Comparison of ENCODE assay signal across 22 mouse cellular contexts in the genomic region with DNA sequence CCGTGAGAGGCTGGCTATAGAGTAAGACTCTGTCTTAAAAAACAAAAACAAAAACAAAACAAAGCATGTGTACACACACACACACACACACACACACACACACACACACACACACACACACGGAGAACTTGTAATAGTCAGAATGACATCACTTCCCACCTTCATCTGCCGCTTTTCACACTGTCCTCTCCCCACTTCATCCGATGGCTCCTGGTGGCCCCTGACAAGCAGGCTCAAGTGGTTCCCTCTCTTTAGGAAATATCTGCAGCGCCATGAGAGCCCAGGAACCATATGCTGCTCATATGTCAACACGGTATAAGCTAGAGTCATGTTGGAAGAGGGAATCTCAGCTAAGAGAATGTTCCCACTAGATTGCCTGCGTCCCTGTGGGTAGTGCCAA. TPM values are rescaled to one million over a fixed set of nuclear protein-coding genes. Genes with fewer than 3 reads are reported as not detected.
DNase-seq lines count a peak whose midpoint lies in the region; ATAC-seq and TF ChIP-seq lines count a peak whose summit lies in the region.
"Had no signal": no experiment of that assay in that cellular context is flagged by ENCODE, and none has a peak within 500 bp of the region (broad histone marks: within the 10 kb centered on the region; RNA-seq: fewer than 3 reads in every experiment).

No protein-coding gene starts in this region.

- no peaks in the 10 kb centered on the region for H3K27me3 ChIP-seq in heart, embryonic 10.5 days (ENCODE audit: insufficient read depth, poor library complexity, severe bottlenecking)
- no peaks in the 10 kb centered on the region for H3K27me3 ChIP-seq in heart, embryonic 12.5 days (replicated peaks)
- H3K27me3 ChIP-seq in liver, embryonic 12.5 days (replicated peaks), result peaks cover 6% of the 10 kb centered on the region; the same call in 1 of the 2 replicates
- H3K27me3 ChIP-seq in intestine, embryonic 15.5 days (replicated peaks), result no peaks in the 10 kb centered on the region
- H3K27me3 ChIP-seq: embryonic facial prominence, embryonic 12.5 days; embryonic facial prominence, embryonic 15.5 days; forebrain, embryonic 15.5 days; hindbrain, embryonic 12.5 days; hindbrain, embryonic 15.5 days had no signal

- DNase-seq in cerebellum, postnatal 25 days, result peak; percentile 31 to 46
- no peak for DNase-seq in cerebellum, adult 8-10 months
- DNase-seq in heart, embryonic 10.5 days (ENCODE audit: low spot score), result no peak
- peak; percentile 62 for DNase-seq in A20 (ENCODE audit: low read depth, low spot score)
- DNase-seq: adrenal gland, adult 8-10 months; adrenal gland, postnatal 25 days; cerebellum, postnatal 10 days; gastrocnemius, postnatal 25 days; heart, adult 18-20 months; kidney, adult 18-20 months had no signal

- TF ChIP-seq POLR2A in bone marrow, adult 2 months (IDR thresholded peaks at IDR 0.05; ENCODE audit: borderline replicate concordance, control insufficient read depth, low read depth, low read length), result no peak

- 52% methylated on average over 7 of the region's 7 CpGs for WGBS in heart, embryonic 10.5 days
- 47% methylated on average over 7 of the region's 7 CpGs for WGBS in heart, embryonic 12.5 days
- 74% methylated on average over 7 of the region's 7 CpGs for WGBS in bone marrow, adult 2 months
- WGBS in liver, embryonic 12.5 days (ENCODE audit: insufficient replicate concordance), result 49% methylated on average over 7 of the region's 7 CpGs
- WGBS in intestine, embryonic 15.5 days, result 65% methylated on average over 7 of the region's 7 CpGs

- no peaks in the 10 kb centered on the region for H3K36me3 ChIP-seq in heart, embryonic 10.5 days
- no peaks in the 10 kb centered on the region for H3K36me3 ChIP-seq in heart, embryonic 12.5 days
- no peaks in the 10 kb centered on the region for H3K36me3 ChIP-seq in liver, embryonic 12.5 days
- no peaks in the 10 kb centered on the region for H3K36me3 ChIP-seq in intestine, embryonic 15.5 days
- H3K36me3 ChIP-seq: embryonic facial prominence, embryonic 12.5 days; embryonic facial prominence, embryonic 15.5 days; forebrain, embryonic 15.5 days; hindbrain, embryonic 12.5 days; hindbrain, embryonic 15.5 days had no signal

- no peak for ATAC-seq in heart, embryonic 12.5 days (ENCODE audit: insufficient number of reproducible peaks, low FRiP score)
- no peak for ATAC-seq in liver, embryonic 12.5 days
- no peak for ATAC-seq in intestine, embryonic 15.5 days
- ATAC-seq: activated CD4-positive, CD25-positive, alpha-beta regulatory T cell, adult 4 months; CD4-positive, CD25-positive, alpha-beta regulatory T cell, adult 4 months; forebrain, embryonic 15.5 days; intestine, embryonic 16.5 days had no signal

- H3K4me3 ChIP-seq in heart, embryonic 10.5 days, result no peak overlapping the region
- no peak overlapping the region for H3K4me3 ChIP-seq in heart, embryonic 12.5 days
- no peak overlapping the region for H3K4me3 ChIP-seq in bone marrow, adult 2 months (replicated peaks; ENCODE audit: control insufficient read depth, low read depth, low read length)
- H3K4me3 ChIP-seq in liver, embryonic 12.5 days, result no peak overlapping the region
- no peak overlapping the region for H3K4me3 ChIP-seq in intestine, embryonic 15.5 days (replicated peaks)
- H3K4me3 ChIP-seq: embryonic facial prominence, embryonic 12.5 days; embryonic facial prominence, embryonic 15.5 days; forebrain, embryonic 15.5 days; hindbrain, embryonic 12.5 days; hindbrain, embryonic 15.5 days had no signal

- peaks cover 43% of the 10 kb centered on the region for H3K4me1 ChIP-seq in heart, embryonic 10.5 days
- peaks cover 30% of the 10 kb centered on the region for H3K4me1 ChIP-seq in heart, embryonic 12.5 days (replicated peaks)
- H3K4me1 ChIP-seq in bone marrow, adult 2 months (ENCODE audit: control insufficient read depth, insufficient read depth, low read length), result peaks cover 9% of the 10 kb centered on the region
- peaks cover 21% of the 10 kb centered on the region for H3K4me1 ChIP-seq in liver, embryonic 12.5 days
- H3K4me1 ChIP-seq in intestine, embryonic 15.5 days (replicated peaks), result peaks cover 20% of the 10 kb centered on the region
- H3K4me1 ChIP-seq: embryonic facial prominence, embryonic 15.5 days had no signal

- no peaks in the 10 kb centered on the region for H3K9me3 ChIP-seq in heart, embryonic 10.5 days
- H3K9me3 ChIP-seq in heart, embryonic 12.5 days (replicated peaks), result no peaks in the 10 kb centered on the region
- H3K9me3 ChIP-seq in liver, embryonic 12.5 days (replicated peaks), result no peaks in the 10 kb centered on the region
- no peaks in the 10 kb centered on the region for H3K9me3 ChIP-seq in intestine, embryonic 15.5 days
- H3K9me3 ChIP-seq: embryonic facial prominence, embryonic 12.5 days; embryonic facial prominence, embryonic 15.5 days; forebrain, embryonic 15.5 days; hindbrain, embryonic 12.5 days; hindbrain, embryonic 15.5 days had no signal

- H3K4me2 ChIP-seq in heart, embryonic 12.5 days, result no peak overlapping the region
- H3K4me2 ChIP-seq in liver, embryonic 12.5 days, result no peak overlapping the region
- no peak overlapping the region for H3K4me2 ChIP-seq in intestine, embryonic 15.5 days (replicated peaks)
- H3K4me2 ChIP-seq: embryonic facial prominence, embryonic 12.5 days; embryonic facial prominence, embryonic 15.5 days; forebrain, embryonic 15.5 days; hindbrain, embryonic 12.5 days; hindbrain, embryonic 15.5 days had no signal

- H3K9ac ChIP-seq in heart, embryonic 12.5 days, result no peak overlapping the region
- H3K9ac ChIP-seq in liver, embryonic 12.5 days, result no peak overlapping the region
- H3K9ac ChIP-seq in intestine, embryonic 15.5 days, result no peak overlapping the region
- H3K9ac ChIP-seq: embryonic facial prominence, embryonic 12.5 days; embryonic facial prominence, embryonic 15.5 days; forebrain, embryonic 15.5 days; hindbrain, embryonic 12.5 days; hindbrain, embryonic 15.5 days had no signal

- 0 out of 2 replicates have a peak overlapping the region, but pooled peaks have one; percentile 29 for H3K27ac ChIP-seq in heart, embryonic 10.5 days
- H3K27ac ChIP-seq in heart, embryonic 12.5 days (ENCODE audit: poor library complexity, severe bottlenecking), result no peak overlapping the region
- 0 out of 2 replicates have a peak overlapping the region, but pooled peaks have one; percentile 29 for H3K27ac ChIP-seq in bone marrow, adult 2 months (ENCODE audit: control insufficient read depth, insufficient read depth, low read depth, low read length, poor library complexity)
- no peak overlapping the region for H3K27ac ChIP-seq in liver, embryonic 12.5 days
- no peak overlapping the region for H3K27ac ChIP-seq in intestine, embryonic 15.5 days
- H3K27ac ChIP-seq: embryonic facial prominence, embryonic 12.5 days; embryonic facial prominence, embryonic 15.5 days; forebrain, embryonic 15.5 days; hindbrain, embryonic 12.5 days; hindbrain, embryonic 15.5 days had no signal

- TF ChIP-seq CTCF in bone marrow, adult 2 months (IDR thresholded peaks at IDR 0.05; ENCODE audit: control insufficient read depth, insufficient read depth, low read length), result no peak

RNA-seq across cellular contexts. Expression of a gene that starts 49.0 kb away (rescaled TPM):
- polyA plus RNA-seq in heart, embryonic 10.5 days (2016; fragmentation: Nextera tagmentation; extraction: Ambion mirVana), result 27.6 and 31.7 TPM in 2 replicates
- 30.5 and 33.0 TPM in 2 replicates for polyA plus RNA-seq in heart, embryonic 12.5 days (2016; fragmentation: Nextera tagmentation; extraction: Ambion mirVana)
- polyA plus RNA-seq in bone marrow, adult 2 months (2011; ENCODE audit: insufficient read depth, insufficient read length, low replicate concordance, missing spikeins), result 28.2 and 41.2 TPM in 2 replicates
- polyA plus RNA-seq in liver, embryonic 12.5 days (2016; fragmentation: Nextera tagmentation; extraction: Ambion mirVana), result 29.3 and 30.6 TPM in 2 replicates
- 42.0 and 42.7 TPM in 2 replicates for polyA plus RNA-seq in intestine, embryonic 15.5 days (2015; fragmentation: Nextera tagmentation; extraction: Ambion mirVana)

Comparison
In these comparisons a context has a peak if more than half of its experiments do, and no peak if none do; other contexts are left out.
1. DNase-seq: peak in cerebellum, postnatal 25 days (2 of 2) and A20 (single experiment); none in cerebellum, adult 8-10 months (single experiment) and heart, embryonic 10.5 days (single experiment).
2. H3K27ac ChIP-seq: peak in heart, embryonic 10.5 days (single experiment) and bone marrow, adult 2 months (single experiment); none in heart, embryonic 12.5 days (single experiment), liver, embryonic 12.5 days (single experiment) and intestine, embryonic 15.5 days (single experiment).